Mouse (Mus musculus) thymus, adult 2 months (tissue): ENCODE results near the gene Vegfb.

Experiments used
- CTCF ChIP-seq: fragments of 200-500 bp; IDR thresholded peaks from 2 replicates; pipeline ENCODE4 v1.5.1; 2012; ENCODE audit warnings: mild to moderate bottlenecking, control low read depth, low read length, moderate library complexity, borderline replicate concordance; ENCODE audit not compliant: control insufficient read depth, poor library complexity, insufficient read depth; ENCODE audit errors: extremely low read depth
- POLR2A ChIP-seq: fragments of 200-500 bp; IDR thresholded peaks from 2 replicates; pipeline ENCODE4 v1.6.1; 2012; ENCODE audit warnings: mild to moderate bottlenecking, low read length, control low read depth, moderate library complexity; ENCODE audit not compliant: control insufficient read depth, poor library complexity, insufficient read depth; ENCODE audit errors: extremely low read depth

- no peak for TF ChIP-seq CTCF
- TF ChIP-seq POLR2A = no peak
Measured at GRCm38 (mm10) chr19:7020224-7020641, 32.8 kb upstream of the Vegfb start.
